Mouse (Mus musculus) gastrocnemius, postnatal 4 days (tissue): Measurements from ENCODE around the gene Cuta. TPM values are rescaled to one million over a fixed set of nuclear protein-coding genes. Genes with fewer than 3 reads are reported as not detected.
A peak's percentile ranks its signal among the peaks of the same experiment; 100 is the strongest.

ENCODE experiments used
- DNase-seq, 2 experiments: peaks; one replicate each; pipeline ENCODE4 v3.0.0; 2021 to 2022; ENCODE audit warnings: low spot score in 2 of 2, mixed read lengths in 2 of 2
- total RNA-seq, 2 experiments: library from RNA; stranded (reverse); gene quantifications; 2 replicates each; pipeline ENCODE4 v1.2.3; 2021

Cuta gene
- total RNA-seq, 2 experiments from 2014 or later = 90.4 to 92.8 TPM

GRCm38 (mm10) chr17:26956895-26957294 is 17.5 kb upstream of the Cuta start:
- peak; percentile 6 to 11 for DNase-seq

GRCm38 (mm10) chr17:26956309-26956708 is 16.9 kb upstream of the Cuta start:
- DNase-seq = no peak

GRCm38 (mm10) chr17:26953726-26954125 is 14.4 kb upstream of the Cuta start:
- no peak for DNase-seq

GRCm38 (mm10) chr17:26953201-26953600 is 13.8 kb upstream of the Cuta start:
- DNase-seq = no peak

GRCm38 (mm10) chr17:26951952-26952877 is 12.8 kb upstream of the Cuta start:
- no peak for DNase-seq

DNA sequence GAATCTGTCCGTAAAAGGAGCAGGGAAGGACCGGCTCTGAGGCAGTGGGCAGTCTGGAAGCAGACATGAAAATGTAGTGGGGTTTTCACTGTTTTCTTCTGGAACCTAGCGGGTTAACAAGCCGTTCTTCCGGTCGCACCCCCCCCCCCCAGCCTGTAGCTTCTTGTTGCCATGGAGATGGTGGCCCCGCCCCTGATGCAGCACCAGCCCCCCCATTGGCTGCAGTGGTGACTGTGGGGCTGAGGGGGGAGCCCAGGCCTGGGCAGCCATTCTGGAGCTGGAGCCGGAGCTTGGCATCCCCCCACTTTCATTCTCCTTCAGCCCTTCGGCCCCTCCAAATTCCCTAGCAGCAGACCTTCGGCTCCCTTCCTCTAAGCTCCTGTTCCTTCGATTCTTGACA is 12.0 kb upstream of the Cuta start:
- DNase-seq = peak; percentile 65 to 80

- no peak for DNase-seq
Observed at GRCm38 (mm10) chr17:26950560-26951288, 11.4 kb upstream of the Cuta start.

DNA sequence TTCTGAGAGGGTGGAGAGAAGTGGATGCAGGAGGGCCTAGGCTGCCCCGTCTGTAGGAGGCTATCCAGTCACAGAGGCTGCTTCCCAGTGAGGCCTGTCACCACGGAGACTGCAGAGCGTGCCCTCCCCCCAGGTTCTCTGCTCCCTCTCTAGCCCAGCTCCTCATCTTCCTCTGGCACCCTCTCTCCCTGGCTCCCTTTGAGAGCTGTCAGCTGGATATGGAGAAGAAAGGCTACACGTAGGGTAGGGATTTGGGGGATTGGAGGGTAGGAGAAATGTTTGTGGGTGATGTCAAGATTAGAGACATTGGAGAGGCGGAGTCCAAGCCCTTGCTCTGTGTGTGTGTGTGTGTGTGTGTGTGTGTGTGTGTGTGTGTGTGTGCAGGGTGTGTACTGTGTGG is 10.5 kb upstream of the Cuta start:
- DNase-seq = no peak

GRCm38 (mm10) chr17:26949051-26949577 is 9.7 kb upstream of the Cuta start:
- no peak for DNase-seq

- peak in 1 of 2 experiments; percentile 49 for DNase-seq
Observed at GRCm38 (mm10) chr17:26948316-26949050, 9.1 kb upstream of the Cuta start.

DNA sequence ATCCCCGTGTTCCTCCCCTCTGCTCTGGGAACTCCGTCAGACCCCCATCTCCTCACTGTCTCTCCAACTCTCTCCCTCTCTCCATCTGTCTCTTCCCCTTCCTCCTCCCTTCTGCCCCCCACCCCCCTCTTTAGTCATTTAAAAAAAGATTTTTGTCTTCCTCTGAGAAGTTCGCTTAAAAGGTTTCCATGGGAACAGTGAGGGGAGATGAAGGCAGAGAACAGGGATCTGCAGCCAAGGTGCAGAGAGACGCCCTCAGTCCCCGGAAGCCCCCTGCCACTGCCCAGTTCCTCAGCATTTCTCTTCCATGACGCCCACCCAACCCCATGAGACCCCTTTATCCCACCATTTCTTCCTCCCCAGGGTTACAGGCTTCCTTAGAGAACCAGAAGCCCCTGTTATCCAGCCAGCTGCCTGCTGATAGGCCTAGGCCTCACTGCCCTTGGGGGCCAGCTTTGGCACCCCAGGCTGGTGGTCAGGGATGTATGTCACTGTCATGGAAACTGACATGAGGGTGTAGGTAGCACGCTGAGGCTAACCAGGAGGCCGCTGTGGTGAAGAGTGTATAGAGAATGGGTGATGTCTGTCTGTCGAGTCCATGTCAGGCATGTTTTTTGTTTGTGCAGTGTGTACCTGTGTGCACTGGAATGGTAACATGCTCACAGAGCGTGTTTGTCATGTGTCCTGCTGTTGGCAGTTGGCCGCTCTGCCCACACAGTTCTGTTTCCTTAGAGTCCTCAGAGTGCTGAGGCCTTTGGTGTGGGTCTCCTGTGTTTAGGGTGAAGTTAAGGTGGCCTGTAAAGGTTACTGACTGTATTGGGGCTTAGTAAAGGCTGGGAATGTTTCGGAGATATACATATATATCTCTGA is 8.1 kb upstream of the Cuta start:
- no peak for DNase-seq

GRCm38 (mm10) chr17:26946567-26946966 is 7.2 kb upstream of the Cuta start:
- DNase-seq = peak; percentile 73 to 82

GRCm38 (mm10) chr17:26945824-26946495 is 6.6 kb upstream of the Cuta start:
- DNase-seq = no peak

DNA sequence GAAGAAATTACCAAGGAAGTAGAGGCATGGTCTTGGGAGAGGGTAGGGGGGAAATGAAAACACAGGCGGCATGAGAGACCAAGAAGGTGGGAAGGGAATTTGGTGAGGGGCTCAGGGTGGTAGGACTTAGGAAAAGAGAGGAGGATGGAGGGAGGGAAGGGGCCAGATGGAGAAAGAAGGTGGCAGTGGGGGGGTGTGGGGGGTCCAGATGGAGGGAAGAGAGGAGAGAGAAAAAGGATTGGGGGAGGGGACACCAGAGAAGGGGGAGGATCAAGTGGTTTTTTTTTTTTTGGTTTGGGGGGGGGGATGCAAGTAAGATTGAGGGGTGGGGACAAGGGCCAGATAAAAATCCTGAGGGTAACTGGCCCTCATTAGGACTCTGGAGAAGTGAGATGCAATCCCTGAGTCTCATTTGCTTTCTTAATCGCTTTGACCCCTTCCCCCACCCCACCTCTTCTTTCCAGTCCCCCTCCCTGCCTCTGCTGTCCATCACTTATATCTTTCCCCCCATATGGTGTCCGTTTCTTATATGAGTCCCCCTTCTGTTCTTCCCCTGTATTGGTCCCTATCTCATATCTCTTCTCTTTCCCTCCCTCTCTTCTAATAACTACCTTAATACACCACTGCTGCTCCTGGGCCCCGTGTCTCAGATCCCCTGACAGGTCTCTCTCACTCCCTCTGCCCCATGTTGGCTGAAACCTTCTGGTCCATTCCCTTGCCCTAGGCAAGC is 2.6 kb upstream of the Cuta start:
- no peak for DNase-seq

DNA sequence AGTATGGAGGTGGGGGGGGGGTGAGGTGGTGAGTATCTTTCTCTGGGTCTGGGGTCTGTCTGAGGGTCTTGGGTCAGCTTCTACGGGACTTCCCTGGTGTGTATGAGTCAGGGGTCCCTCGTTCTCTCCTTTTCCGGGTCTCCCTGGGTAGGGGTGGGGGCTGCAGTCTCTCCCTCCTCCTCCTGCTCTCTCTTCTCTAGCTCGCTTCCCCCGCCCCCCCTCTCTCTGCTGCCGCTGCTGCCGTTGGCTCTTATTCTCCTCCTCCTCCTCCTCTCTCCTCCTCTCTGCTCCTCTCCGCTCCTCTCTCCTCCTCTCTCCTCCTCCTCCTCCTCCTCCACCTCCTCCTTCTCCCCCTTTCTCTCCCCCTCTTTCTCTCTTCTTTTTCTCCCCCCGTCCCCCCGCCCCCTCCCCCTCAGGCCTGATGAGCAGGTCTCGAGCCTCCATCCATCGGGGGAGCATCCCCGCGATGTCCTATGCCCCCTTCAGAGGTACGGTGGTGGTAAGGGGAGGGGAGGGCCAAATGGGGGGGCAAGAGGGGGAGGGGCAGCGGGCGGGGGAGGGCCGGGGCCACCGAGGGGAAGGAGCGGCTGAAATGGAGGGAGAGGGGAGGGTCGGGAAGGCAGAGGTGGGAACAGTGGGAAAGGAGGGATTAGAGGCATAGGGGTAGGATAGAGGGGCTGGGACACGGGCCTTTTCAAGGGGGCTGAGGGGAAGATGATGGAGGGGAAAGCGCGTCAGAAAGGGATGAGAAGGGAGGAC is 1.8 kb upstream of the Cuta start, which contains the start of gene Syngap1:
Gene Syngap1, plus strand, starts transcription at position 223 of the 759 bp plus-strand sequence.
- peak in 1 of 2 experiments; percentile 58 for DNase-seq

DNA sequence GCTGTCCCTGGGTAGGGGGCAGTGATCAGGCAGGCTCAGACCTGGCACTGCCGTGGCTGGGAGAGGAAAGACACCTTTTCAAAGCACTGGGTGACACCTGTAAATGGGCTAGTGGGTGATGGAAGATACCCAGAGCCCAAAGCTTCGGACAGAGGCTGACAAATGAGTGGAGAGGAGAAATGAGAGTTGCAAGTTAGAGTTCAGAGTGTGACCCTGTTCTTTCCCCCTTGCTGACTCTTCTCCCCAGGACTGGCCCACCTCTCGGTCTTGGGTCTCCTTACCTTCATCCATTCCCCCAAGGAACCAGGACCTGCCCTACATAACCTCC is 568 bp upstream of the Cuta start:
- no peak for DNase-seq

GRCm38 (mm10) chr17:26938731-26939130 is 638 bp downstream of the Cuta start:
- no peak for DNase-seq
